Mouse (Mus musculus): ENCODE measurements at regions not wholly inside any gene's neighbourhood (a gene's known extent, or its start where the extent isn't known, plus 50 kb on each side); places are given as distances from the start of the nearest gene placed in this dataset.

DNA sequence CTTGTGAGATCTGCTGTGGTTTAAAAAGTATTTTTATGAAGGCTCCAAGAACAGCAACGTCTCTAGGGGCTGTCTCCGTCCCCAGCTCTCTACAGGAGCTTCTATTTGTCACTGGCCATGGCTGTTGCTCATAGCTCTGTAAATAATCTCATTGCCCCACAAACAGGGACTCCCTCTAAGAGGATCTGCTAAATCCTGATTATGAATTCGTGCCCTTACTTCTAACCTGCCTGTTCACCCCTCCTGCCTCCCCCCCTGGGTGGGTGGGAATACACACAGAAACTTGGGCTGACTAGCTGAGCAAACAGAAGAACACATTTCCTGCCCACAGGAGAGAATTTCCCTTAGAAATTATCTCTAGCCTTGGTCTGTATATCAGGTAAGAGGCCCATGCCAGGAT lies 155.9 kb upstream of the Ncam1 start:
- no peaks in the 10 kb centered on the region for H3K36me3 ChIP-seq (ENCODE audit: control insufficient read depth in 1 of 2, insufficient read depth in 2 of 2, low read length in 2 of 2)
- H3K79me2 ChIP-seq (ENCODE audit: control insufficient read depth, insufficient read depth, low read length, poor library complexity) = no peaks in the 10 kb centered on the region
- no peaks in the 10 kb centered on the region for H3K9me3 ChIP-seq (replicated peaks; ENCODE audit: insufficient read depth, low read length)
- no peaks in the 10 kb centered on the region for H3K4me1 ChIP-seq (ENCODE audit: control insufficient read depth in 1 of 2, insufficient read depth in 2 of 2, low read length in 2 of 2)
- H3K4me3 ChIP-seq (ENCODE audit: control insufficient read depth in 1 of 2, insufficient read depth in 1 of 2, low read depth in 2 of 2, low read length in 2 of 2) = no peak overlapping the region
- H3K27me3 ChIP-seq (ENCODE audit: control insufficient read depth in 1 of 2, insufficient read depth in 2 of 2, low read length in 2 of 2) = no peaks in the 10 kb centered on the region
- no peak for DNase-seq (ENCODE audit: low read depth, low spot score)
- H3K27ac ChIP-seq (ENCODE audit: control insufficient read depth, low read depth, low read length) = no peak overlapping the region
- no peak for TF ChIP-seq MAZ (IDR thresholded peaks at IDR 0.05; ENCODE audit: low read depth, low read length)
- TF ChIP-seq GABPA (IDR thresholded peaks at IDR 0.05; ENCODE audit: low read depth, low read length) = no peak
- no peak for TF ChIP-seq MAFK (IDR thresholded peaks at IDR 0.05; ENCODE audit: borderline replicate concordance, low read depth, low read length)
- TF ChIP-seq BHLHE40 (IDR thresholded peaks at IDR 0.05; ENCODE audit: borderline replicate concordance, low read depth, low read length) = no peak
- H3K9ac ChIP-seq (ENCODE audit: control insufficient read depth, low read depth, low read length, poor library complexity, severe bottlenecking) = no peak overlapping the region

GRCm38 (mm10) chr9:49950321-49950720 lies 151.6 kb upstream of the Ncam1 start:
- H3K9me3 ChIP-seq (replicated peaks; ENCODE audit: insufficient read depth, low read length) = no peaks in the 10 kb centered on the region

DNA sequence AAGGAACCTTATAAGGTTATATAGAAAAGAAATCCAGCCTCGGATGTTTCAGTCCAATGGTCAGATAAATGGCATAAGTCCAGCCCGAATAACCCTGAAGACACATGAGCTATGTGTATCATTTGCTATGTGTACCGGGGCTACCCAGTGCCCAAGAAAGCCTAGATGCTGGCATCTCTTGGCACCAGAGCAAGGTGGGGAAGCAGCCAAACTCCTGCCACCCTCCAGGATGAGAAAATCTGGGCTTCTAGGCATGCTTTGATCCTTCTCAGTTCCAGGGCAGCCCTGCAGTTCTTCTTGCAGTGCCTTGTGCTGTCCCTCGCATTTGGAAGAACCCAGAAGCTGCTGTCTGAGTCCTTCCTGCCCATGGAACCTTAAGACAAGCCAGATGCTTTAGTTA lies 149.8 kb upstream of the Ncam1 start:
- Histone ChIP-seq H3K36me3 (ENCODE audit: control insufficient read depth in 1 of 2, insufficient read depth in 2 of 2, low read length in 2 of 2) (no peaks in the 10 kb centered on the region), H3K79me2 (ENCODE audit: control insufficient read depth, insufficient read depth, low read length, poor library complexity) (no peaks in the 10 kb centered on the region), H3K27ac (ENCODE audit: control insufficient read depth, low read depth, low read length) (no peak overlapping the region), H3K4me1 (ENCODE audit: control insufficient read depth in 1 of 2, insufficient read depth in 2 of 2, low read length in 2 of 2) (no peaks in the 10 kb centered on the region), H3K4me3 (ENCODE audit: control insufficient read depth in 1 of 2, insufficient read depth in 1 of 2, low read depth in 2 of 2, low read length in 2 of 2) (no peak overlapping the region), H3K9ac (ENCODE audit: control insufficient read depth, low read depth, low read length, poor library complexity, severe bottlenecking) (no peak overlapping the region), H3K27me3 (ENCODE audit: control insufficient read depth in 1 of 2, insufficient read depth in 2 of 2, low read length in 2 of 2) (no peaks in the 10 kb centered on the region), H3K9me3 (replicated peaks; ENCODE audit: insufficient read depth, low read length) (no peaks in the 10 kb centered on the region)
- TF ChIP-seq MXI1 (IDR thresholded peaks at IDR 0.05; ENCODE audit: low read depth, low read length) = no peak
- no peak for TF ChIP-seq CHD2 (IDR thresholded peaks at IDR 0.05; ENCODE audit: low read length)
- TF ChIP-seq MAX (IDR thresholded peaks at IDR 0.05; ENCODE audit: low read length) = no peak
- TF ChIP-seq NELFE (IDR thresholded peaks at IDR 0.05; ENCODE audit: low read depth, low read length) = no peak
- TF ChIP-seq UBTF (IDR thresholded peaks at IDR 0.05; ENCODE audit: borderline replicate concordance, insufficient read depth, low read depth, low read length) = no peak
- TF ChIP-seq BHLHE40 (IDR thresholded peaks at IDR 0.05; ENCODE audit: borderline replicate concordance, low read depth, low read length) = no peak
- TF ChIP-seq POLR2AphosphoS2 (IDR thresholded peaks at IDR 0.05; ENCODE audit: low read length) = no peak
- no peak for TF ChIP-seq GATA1 (IDR thresholded peaks at IDR 0.05; ENCODE audit: low read depth, low read length)
- no peak for TF ChIP-seq TBP (IDR thresholded peaks at IDR 0.05; ENCODE audit: low read depth, low read length)
- no peak for TF ChIP-seq MAFK (IDR thresholded peaks at IDR 0.05; ENCODE audit: borderline replicate concordance, low read depth, low read length)
- no peak for TF ChIP-seq TAL1 (IDR thresholded peaks at IDR 0.05; ENCODE audit: low read length)
- no peak for TF ChIP-seq TCF12 (IDR thresholded peaks at IDR 0.05; ENCODE audit: low read depth, low read length)
- TF ChIP-seq RAD21 (IDR thresholded peaks at IDR 0.05; ENCODE audit: low read depth, low read length) = no peak
- no peak for TF ChIP-seq SIN3A (IDR thresholded peaks at IDR 0.05; ENCODE audit: low read length)
- TF ChIP-seq CHD1 (IDR thresholded peaks at IDR 0.05; ENCODE audit: low read depth, low read length) = no peak
- no peak for TF ChIP-seq HCFC1 (IDR thresholded peaks at IDR 0.05; ENCODE audit: low read depth, low read length)
- DNase-seq (ENCODE audit: low read depth, low spot score) = no peak

More at GRCm38 (mm10) chr9:49950321-49950720, 151.6 kb upstream of the Ncam1 start:
- no peaks in the 10 kb centered on the region for H3K27me3 ChIP-seq (ENCODE audit: control insufficient read depth in 1 of 2, insufficient read depth in 2 of 2, low read length in 2 of 2)
- H3K79me2 ChIP-seq (ENCODE audit: control insufficient read depth, insufficient read depth, low read length, poor library complexity) = no peaks in the 10 kb centered on the region
- no peak overlapping the region for H3K9ac ChIP-seq (ENCODE audit: control insufficient read depth, low read depth, low read length, poor library complexity, severe bottlenecking)
- H3K27ac ChIP-seq (ENCODE audit: control insufficient read depth, low read depth, low read length) = no peak overlapping the region
- H3K4me1 ChIP-seq (ENCODE audit: control insufficient read depth in 1 of 2, insufficient read depth in 2 of 2, low read length in 2 of 2) = no peaks in the 10 kb centered on the region
- no peak for DNase-seq (ENCODE audit: low read depth, low spot score)
- TF ChIP-seq ZKSCAN1 (IDR thresholded peaks at IDR 0.05; ENCODE audit: low read depth, low read length) (no peak), RCOR1 (IDR thresholded peaks at IDR 0.05; ENCODE audit: low read depth, low read length) (no peak), JUND (IDR thresholded peaks at IDR 0.05; ENCODE audit: low read depth, low read length) (no peak), SMC3 (IDR thresholded peaks at IDR 0.05; ENCODE audit: low read depth, low read length) (no peak)
- no peaks in the 10 kb centered on the region for H3K36me3 ChIP-seq (ENCODE audit: control insufficient read depth in 1 of 2, insufficient read depth in 2 of 2, low read length in 2 of 2)
- no peak overlapping the region for H3K4me3 ChIP-seq (ENCODE audit: control insufficient read depth in 1 of 2, insufficient read depth in 1 of 2, low read depth in 2 of 2, low read length in 2 of 2)

Data from MEL (cell line).